Mouse (Mus musculus) C2C12 (cell line): ENCODE measurements around the gene Cacna1e. TPM values are rescaled to one million over a fixed set of nuclear protein-coding genes. Genes with fewer than 3 reads are reported as not detected.
A peak's percentile ranks its signal among the peaks of the same experiment; 100 is the strongest.

Experiments used
- H3K27me3 ChIP-seq: one replicate; pipeline ENCODE4 v1.6.1; 2011; ENCODE audit not compliant: control insufficient read depth, insufficient read depth, insufficient read length
- H3K36me3 ChIP-seq: one replicate; pipeline ENCODE4 v1.6.1; 2011; ENCODE audit not compliant: control insufficient read depth, insufficient read depth
- H3K4me3 ChIP-seq: one replicate; pipeline ENCODE4 v1.5.1; 2011; ENCODE audit warnings: mild to moderate bottlenecking, control low read depth; ENCODE audit not compliant: poor library complexity, insufficient read depth, severe bottlenecking
- H3K79me2 ChIP-seq: one replicate; pipeline ENCODE4 v1.6.1; 2011; ENCODE audit not compliant: control insufficient read depth, insufficient read depth
- H3K79me3 ChIP-seq: one replicate; pipeline ENCODE4 v1.6.1; 2011; ENCODE audit warnings: low read depth, control low read depth
- H3ac ChIP-seq: one replicate; pipeline ENCODE3; 2011; ENCODE audit warnings: low read depth; ENCODE audit not compliant: control insufficient read depth, insufficient read length
- CEBPB ChIP-seq: IDR thresholded peaks from one replicate; pipeline ENCODE4 v1.6.1; 2011; ENCODE audit warnings: low read depth, mild to moderate bottlenecking, control low read depth, moderate library complexity
- CTCF ChIP-seq: IDR thresholded peaks from one replicate; pipeline ENCODE4 v1.5.1; 2011; ENCODE audit not compliant: control insufficient read depth, insufficient read depth, insufficient read length
- FOSL1 ChIP-seq: IDR thresholded peaks from one replicate; pipeline ENCODE4 v1.8.0; 2011; ENCODE audit warnings: mild to moderate bottlenecking, low read length; ENCODE audit not compliant: poor library complexity, insufficient read depth, severe bottlenecking
- MAX ChIP-seq: IDR thresholded peaks from one replicate; pipeline ENCODE4 v1.6.1; 2011; ENCODE audit warnings: mild to moderate bottlenecking, control low read depth
- MYOD1 ChIP-seq: IDR thresholded peaks from one replicate; pipeline ENCODE4 v1.6.1; 2011; ENCODE audit warnings: low read depth; ENCODE audit not compliant: control insufficient read depth, insufficient read length
- MYOG ChIP-seq: IDR thresholded peaks from one replicate; pipeline ENCODE4 v1.6.1; 2011; ENCODE audit not compliant: control insufficient read depth, insufficient read length; ENCODE audit errors: extremely low read depth
- USF1 ChIP-seq: IDR thresholded peaks from one replicate; pipeline ENCODE4 v1.6.1; 2011; ENCODE audit warnings: low read depth, mild to moderate bottlenecking, control low read depth, moderate library complexity
- polyA plus RNA-seq: library from polyadenylated mRNA; unstranded; fragments of >200 nt; fragmentation: generic; extraction: Trizol; gene quantifications from one replicate; pipeline ENCODE4 v1.2.1, GENCODE M21; 2012; ENCODE audit warnings: missing spikeins

Cacna1e gene
- polyA plus RNA-seq, 1 experiment = not detected

- Histone ChIP-seq H3ac (no peak overlapping the region), H3K79me3 (no peaks in the 10 kb centered on the region), H3K4me3 (no peak overlapping the region), H3K36me3 (no peaks in the 10 kb centered on the region), H3K27me3 (peaks cover 14% of the 10 kb centered on the region), H3K79me2 (no peaks in the 10 kb centered on the region)
- TF ChIP-seq FOSL1 = no peak
- no peak for TF ChIP-seq MYOD1
- TF ChIP-seq MAX = no peak
- no peak for TF ChIP-seq CEBPB
- TF ChIP-seq MYOG = no peak
- TF ChIP-seq USF1 = no peak
- TF ChIP-seq CTCF = no peak
Measured at GRCm38 (mm10) chr1:154787418-154787817, 96.9 kb downstream of the Cacna1e start.

- Histone ChIP-seq H3K4me3 (no peak overlapping the region), H3K36me3 (no peaks in the 10 kb centered on the region), H3K27me3 (peaks cover 20% of the 10 kb centered on the region), H3K79me3 (no peaks in the 10 kb centered on the region), H3K79me2 (no peaks in the 10 kb centered on the region), H3ac (no peak overlapping the region)
- peak; percentile 90 for TF ChIP-seq CTCF
- TF ChIP-seq USF1 = no peak
Measured at GRCm38 (mm10) chr1:154786243-154786669, 98.0 kb downstream of the Cacna1e start.

GRCm38 (mm10) chr1:154784862-154785261 lies 99.4 kb downstream of the Cacna1e start:
- Histone ChIP-seq H3K79me3 (no peaks in the 10 kb centered on the region), H3ac (no peak overlapping the region), H3K36me3 (no peaks in the 10 kb centered on the region), H3K79me2 (no peaks in the 10 kb centered on the region), H3K4me3 (no peak overlapping the region), H3K27me3 (peaks cover 21% of the 10 kb centered on the region)
- no peak for TF ChIP-seq CTCF
- no peak for TF ChIP-seq MYOG
- TF ChIP-seq FOSL1 = no peak
- TF ChIP-seq MYOD1 = no peak

GRCm38 (mm10) chr1:154783521-154783920 lies 100.8 kb downstream of the Cacna1e start:
- H3K79me2 ChIP-seq = no peaks in the 10 kb centered on the region

GRCm38 (mm10) chr1:154779908-154780514 lies 104.3 kb downstream of the Cacna1e start:
- no peak overlapping the region for H3K4me3 ChIP-seq
- TF ChIP-seq MAX (no peak), CTCF (no peak), CEBPB (no peak), MYOD1 (no peak), MYOG (no peak), FOSL1 (no peak), USF1 (no peak)
- H3K79me3 ChIP-seq = no peaks in the 10 kb centered on the region

More at GRCm38 (mm10) chr1:154783521-154783920, 100.8 kb downstream of the Cacna1e start:
- Histone ChIP-seq H3ac (no peak overlapping the region), H3K36me3 (no peaks in the 10 kb centered on the region), H3K4me3 (no peak overlapping the region), H3K27me3 (peaks cover 12% of the 10 kb centered on the region), H3K79me3 (no peaks in the 10 kb centered on the region)
- no peak for TF ChIP-seq MAX
- no peak for TF ChIP-seq MYOD1
- TF ChIP-seq USF1 = no peak
- no peak for TF ChIP-seq FOSL1
- no peak for TF ChIP-seq MYOG
- TF ChIP-seq CEBPB = no peak
- TF ChIP-seq CTCF = no peak

GRCm38 (mm10) chr1:154776344-154776743 lies 108.0 kb downstream of the Cacna1e start:
- H3ac ChIP-seq = no peak overlapping the region
- H3K79me2 ChIP-seq = no peaks in the 10 kb centered on the region
- no peaks in the 10 kb centered on the region for H3K36me3 ChIP-seq

More at GRCm38 (mm10) chr1:154779908-154780514, 104.3 kb downstream of the Cacna1e start:
- H3K27me3 ChIP-seq = peaks cover 10% of the 10 kb centered on the region
- H3K36me3 ChIP-seq = no peaks in the 10 kb centered on the region
- H3ac ChIP-seq = no peak overlapping the region
- H3K79me2 ChIP-seq = no peaks in the 10 kb centered on the region

More at GRCm38 (mm10) chr1:154776344-154776743, 108.0 kb downstream of the Cacna1e start:
- no peak for TF ChIP-seq MAX
- no peak overlapping the region for H3K4me3 ChIP-seq
- H3K79me3 ChIP-seq = no peaks in the 10 kb centered on the region
- H3K27me3 ChIP-seq = peaks cover 4% of the 10 kb centered on the region
